Mouse (Mus musculus): ENCODE measurements at regions not wholly inside any gene's neighbourhood (a gene's known extent, or its start where the extent isn't known, plus 50 kb on each side); places are given as distances from the start of the nearest gene placed in this dataset.

- DNase-seq (ENCODE audit: low spot score in 2 of 2) = no peak
These were observed 98.8 kb downstream of the Efnb2 start for GRCm38 (mm10) chr8:8562268-8562667.

DNA sequence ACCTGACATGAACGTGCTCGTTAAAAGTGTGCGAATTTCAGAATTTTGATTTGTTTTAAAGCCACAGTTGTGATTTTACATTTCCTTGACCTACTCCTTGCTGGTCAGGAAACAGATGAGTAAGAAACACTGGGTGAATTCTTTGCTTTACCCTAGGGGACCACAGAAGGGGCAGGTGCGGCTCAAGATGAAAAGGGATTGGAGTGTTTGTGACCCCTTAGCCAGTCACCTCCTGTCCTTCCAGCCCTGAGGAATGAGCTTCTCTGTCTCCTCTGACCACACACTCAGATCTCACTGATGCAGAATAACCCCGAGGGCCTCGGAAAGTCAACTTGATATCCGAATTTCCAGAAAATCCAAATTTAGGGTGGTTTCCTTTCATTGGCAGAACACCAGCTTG lies 103.0 kb downstream of the Efnb2 start:
- no peak for DNase-seq (ENCODE audit: low spot score in 2 of 2)

DNA sequence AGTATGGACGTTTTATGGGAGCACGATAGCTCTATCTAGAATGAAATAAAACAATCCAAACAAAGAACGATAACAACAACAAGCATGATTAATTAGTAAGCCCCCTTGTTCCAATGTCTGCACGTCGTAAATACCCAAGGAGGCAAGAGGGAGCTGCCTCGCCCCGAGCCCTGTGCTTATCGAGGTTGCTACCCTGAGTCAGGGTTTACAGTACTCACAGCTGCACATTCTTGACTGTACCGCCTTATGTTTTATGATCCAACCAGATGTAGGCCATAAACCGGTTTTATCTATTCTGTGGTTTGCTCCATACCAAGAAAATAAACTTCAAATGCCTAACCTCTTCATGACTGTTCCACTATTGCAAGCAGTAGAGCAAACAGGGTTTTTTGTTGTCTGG lies 104.9 kb downstream of the Efnb2 start:
- DNase-seq (ENCODE audit: low spot score in 2 of 2) = no peak

- DNase-seq (ENCODE audit: low spot score in 2 of 2) = no peak
These were observed 106.4 kb downstream of the Efnb2 start for GRCm38 (mm10) chr8:8554691-8555090.

DNA sequence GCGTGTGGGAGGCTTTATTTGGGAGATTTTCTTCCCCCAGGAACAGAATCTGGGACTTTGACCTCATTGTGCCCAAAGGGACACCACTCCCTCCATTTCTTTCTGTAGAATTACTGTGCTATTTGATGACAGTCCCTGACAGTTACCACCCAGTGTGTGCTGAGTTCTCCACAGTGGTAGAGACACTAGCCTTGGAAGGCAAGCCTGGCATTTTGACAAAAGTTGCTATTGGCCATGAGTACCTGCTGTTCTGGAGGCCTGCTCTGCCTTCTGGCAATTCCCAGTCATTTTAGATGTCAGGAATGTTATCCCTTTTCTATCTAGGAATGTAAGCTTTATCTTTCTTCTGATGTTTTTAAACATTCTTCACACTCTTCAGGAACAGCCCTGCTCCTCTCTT lies 108.3 kb downstream of the Efnb2 start:
- DNase-seq (ENCODE audit: low spot score in 2 of 2) = peak in 1 of 2 experiments; percentile 30

DNA sequence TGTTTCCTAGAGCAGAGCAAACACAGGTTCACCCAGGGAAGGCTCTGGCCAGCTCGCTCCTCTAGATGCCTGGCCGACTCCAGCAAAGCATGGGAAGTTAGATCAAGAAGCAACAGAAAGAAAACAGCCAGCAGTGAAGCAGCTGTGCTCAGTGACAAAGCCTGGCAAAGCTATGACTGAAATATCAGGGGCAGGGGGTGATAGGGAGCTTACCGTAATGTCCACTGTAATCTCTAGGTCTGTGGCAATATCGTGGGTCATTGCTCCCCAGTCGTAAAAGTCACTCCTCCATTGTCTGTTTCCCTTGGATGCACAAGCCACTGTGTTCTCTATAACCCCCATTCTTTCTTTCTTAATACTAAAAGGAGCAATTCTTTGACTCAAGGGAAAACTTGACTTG lies 124.4 kb downstream of the Efnb2 start:
- no peak for DNase-seq (ENCODE audit: low spot score in 2 of 2)

GRCm38 (mm10) chr8:8534787-8535186 lies 126.3 kb downstream of the Efnb2 start:
- no peak for DNase-seq (ENCODE audit: low spot score in 2 of 2)

DNA sequence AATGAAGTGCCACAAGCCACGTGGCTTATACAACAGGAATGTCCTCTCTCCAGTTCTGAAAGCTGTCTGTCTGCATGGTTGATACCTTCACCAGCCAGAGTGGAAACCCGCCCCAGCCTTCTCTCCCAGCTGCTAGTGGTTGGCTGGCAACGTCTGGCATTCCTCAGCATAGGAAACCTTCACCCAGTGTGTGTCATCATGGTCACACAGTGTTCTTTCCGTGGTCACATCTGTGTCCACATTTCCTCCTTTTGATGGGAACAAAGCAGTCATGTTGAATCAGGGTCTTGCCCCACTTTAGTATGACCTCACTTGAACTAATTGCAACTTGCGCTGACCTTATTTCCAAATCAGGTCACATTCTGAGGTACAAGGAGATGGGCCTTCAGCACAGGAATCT lies 128.1 kb downstream of the Efnb2 start:
- DNase-seq (ENCODE audit: low spot score in 2 of 2) = no peak

DNA sequence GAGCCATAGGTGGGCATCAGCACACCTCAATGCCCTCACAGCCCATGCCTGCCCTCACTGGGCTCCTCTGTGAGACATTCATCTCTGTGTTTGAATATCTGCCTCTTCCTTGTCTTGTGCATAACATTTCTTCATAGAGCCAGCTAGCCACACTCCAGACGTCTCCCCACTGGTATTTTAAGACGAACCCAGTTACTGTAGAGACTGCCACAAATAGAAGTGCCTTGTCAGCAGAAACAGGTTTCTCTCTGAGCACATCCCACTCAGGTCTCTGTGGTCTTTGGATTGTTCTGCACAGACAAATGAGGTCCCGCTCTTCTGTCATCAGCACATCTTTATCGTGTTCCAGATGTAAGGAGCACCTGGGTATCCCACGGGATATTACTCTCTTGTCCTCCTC lies 130.5 kb downstream of the Efnb2 start:
- no peak for DNase-seq (ENCODE audit: low spot score in 2 of 2)

DNA sequence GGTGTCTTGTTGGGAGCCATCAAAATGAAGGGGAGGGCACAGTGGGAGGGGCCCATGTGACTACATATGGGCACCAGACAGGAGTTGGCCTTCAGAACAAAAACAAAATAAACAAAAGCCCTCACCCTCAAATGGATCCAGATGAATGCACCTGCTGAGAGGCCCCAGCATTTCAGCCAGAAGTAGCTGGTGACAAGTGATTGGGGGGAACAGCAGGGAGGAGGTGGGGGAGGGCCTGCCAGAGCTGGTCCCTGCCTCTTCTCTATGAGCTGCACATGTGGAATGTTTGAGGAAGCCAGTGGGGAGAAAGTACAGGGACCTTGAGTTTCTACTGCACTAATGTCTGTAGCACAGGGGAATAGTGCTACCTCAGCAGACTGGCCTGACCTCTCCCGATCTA lies 139.5 kb downstream of the Efnb2 start:
- no peak for DNase-seq (ENCODE audit: low spot score in 2 of 2)

- DNase-seq (ENCODE audit: low spot score in 2 of 2) = no peak
These were observed 141.3 kb downstream of the Efnb2 start for GRCm38 (mm10) chr8:8519772-8520191.

DNA sequence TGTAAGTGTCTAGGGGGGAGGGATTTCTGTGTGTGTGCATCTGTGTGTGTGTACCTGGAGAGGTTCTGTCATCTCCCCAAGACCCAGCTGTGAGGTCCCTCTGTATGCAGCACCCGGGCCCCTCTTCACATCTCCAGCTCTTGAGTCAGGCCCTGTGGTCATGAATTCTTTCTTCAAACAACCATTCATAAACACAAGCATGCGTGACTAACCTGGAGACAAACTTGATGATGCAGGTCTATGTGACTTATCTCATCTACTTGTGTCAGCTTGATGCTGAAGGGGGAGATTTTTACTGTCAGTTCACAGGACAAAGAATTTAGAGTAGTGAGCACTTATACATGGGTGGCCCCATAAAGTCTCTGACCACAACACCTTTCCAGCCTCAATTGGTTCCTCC lies 143.4 kb downstream of the Efnb2 start:
- no peak for DNase-seq (ENCODE audit: low spot score in 2 of 2)

- no peak for DNase-seq (ENCODE audit: low spot score in 2 of 2)
These were observed 144.8 kb downstream of the Efnb2 start for GRCm38 (mm10) chr8:8516272-8516671.

GRCm38 (mm10) chr8:8499921-8500320 lies 161.1 kb downstream of the Efnb2 start:
- DNase-seq (ENCODE audit: low spot score in 2 of 2) = no peak

DNA sequence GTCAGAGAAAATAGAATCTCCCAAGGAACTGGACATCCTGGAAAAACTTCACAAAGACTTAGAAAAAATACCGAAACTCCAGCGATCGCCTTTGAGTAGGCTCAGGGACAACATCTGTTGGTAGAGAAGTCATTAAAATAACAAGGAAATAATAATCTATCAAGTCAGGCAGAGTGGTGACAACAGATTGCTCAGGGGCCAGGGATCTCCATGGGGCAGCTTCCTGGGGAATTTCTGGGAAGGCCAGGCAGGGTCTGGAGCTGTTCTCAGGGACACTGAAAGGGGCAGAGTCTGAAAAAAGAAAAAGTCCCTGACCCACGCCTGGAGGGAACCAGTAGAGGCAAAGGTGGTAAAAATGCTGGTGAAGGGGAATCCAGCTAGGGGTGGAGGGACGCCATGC lies 162.3 kb downstream of the Efnb2 start:
- no peak for DNase-seq (ENCODE audit: low spot score in 2 of 2)

DNA sequence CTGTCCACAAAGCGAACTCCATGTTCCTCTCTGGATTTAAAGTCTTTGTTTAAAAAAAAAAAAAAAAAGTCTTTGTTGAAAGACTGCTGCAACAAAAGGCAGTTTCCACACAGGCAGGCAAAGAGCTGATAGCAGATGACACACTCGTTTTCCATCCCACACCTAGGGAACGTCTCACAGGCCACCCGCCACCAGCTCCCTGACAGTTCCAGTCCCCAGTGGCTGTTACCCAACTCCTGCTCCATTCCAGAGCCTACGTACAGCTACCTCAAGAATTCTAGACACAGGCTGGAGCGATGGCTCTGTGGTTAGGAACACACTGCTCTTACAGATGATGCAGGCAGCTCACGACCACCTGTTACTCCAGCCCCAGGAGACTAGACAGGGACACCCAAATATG lies 165.6 kb downstream of the Efnb2 start:
- no peak for DNase-seq (ENCODE audit: low spot score in 2 of 2)

DNA sequence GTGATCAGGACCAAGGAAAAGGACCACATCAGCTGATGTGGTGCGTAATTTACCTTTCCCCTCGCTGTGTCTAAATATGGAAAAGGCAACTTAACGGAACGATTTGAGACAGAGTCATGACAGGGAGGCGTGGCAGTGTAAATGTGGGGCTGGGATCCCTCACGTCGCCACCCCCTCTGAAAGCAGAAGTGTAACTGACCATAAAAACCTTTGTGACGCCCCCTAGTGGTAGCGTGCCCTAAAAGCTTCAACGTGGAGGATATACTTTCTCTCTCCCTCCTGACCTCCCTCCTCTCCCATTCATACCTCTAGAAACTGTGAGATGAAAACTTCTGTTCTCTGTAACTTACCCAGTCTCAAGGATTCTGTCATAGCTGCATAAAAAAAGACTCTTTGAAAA lies 166.8 kb downstream of the Efnb2 start:
- DNase-seq (ENCODE audit: low spot score in 2 of 2) = no peak

- no peak for DNase-seq (ENCODE audit: low spot score in 2 of 2)
These were observed 169.1 kb downstream of the Efnb2 start for GRCm38 (mm10) chr8:8491908-8492307.

DNA sequence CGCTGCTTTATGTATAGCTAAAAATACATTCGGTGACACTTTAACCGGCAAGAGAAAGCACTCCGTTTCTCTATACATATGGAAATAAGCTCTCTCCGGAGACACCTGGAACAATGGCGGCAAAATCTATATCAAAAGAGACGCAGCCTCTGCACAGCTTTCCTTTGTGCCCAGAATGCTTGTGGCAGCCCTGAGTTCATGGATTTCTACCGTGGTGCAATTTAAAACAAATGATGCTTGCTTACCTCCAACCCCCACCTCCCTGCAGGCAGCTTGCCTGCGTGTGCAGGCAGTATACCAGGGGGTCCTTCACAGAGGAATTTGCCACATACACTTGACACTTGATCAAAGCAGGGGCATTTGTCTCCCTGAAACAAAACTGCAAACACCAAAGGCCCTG lies 171.3 kb downstream of the Efnb2 start:
- no peak for DNase-seq (ENCODE audit: low spot score in 2 of 2)

DNA sequence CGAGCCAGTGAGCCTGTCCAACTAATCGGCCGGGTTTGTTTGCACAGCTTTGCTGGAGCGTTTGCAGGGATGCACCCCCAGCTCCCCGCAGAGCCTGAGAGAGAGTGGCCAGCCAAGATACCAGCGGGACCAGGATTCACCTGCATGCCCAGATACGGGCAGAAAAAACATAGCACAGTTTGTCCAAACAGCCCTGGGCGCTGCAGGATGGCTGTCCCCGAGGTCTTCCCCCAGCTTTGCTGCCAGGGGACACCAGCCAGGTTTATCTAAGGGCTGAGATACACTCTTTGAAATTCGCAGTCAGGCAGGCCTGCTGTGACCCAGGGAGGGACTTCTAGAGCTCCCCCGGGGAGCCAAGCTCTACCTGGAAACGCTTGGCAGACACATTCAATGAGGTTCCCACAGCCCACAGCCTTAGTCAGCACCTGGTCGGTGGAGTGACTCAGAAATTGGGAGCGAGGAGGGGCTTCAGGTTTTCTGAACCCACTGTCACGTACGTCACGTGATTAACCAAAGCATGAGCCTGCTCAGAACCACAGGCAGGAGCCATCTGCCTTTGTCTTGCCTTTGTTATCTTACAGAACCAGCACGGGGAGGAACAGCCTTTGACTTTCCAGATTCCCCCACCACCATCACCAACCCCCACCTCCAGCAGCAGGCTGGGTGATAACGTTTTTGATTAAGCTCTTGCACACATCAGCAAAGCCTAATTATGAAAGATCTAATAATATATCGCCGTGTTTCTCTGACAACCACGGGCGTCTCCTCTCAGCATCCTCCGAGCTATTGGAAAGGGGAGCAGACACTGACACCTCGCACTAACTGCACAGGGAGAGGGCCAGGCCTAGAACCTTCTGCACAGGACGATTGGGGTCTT lies 172.1 kb downstream of the Efnb2 start:
- peak in 1 of 2 experiments; percentile 60 for DNase-seq (ENCODE audit: low spot score in 2 of 2)

DNA sequence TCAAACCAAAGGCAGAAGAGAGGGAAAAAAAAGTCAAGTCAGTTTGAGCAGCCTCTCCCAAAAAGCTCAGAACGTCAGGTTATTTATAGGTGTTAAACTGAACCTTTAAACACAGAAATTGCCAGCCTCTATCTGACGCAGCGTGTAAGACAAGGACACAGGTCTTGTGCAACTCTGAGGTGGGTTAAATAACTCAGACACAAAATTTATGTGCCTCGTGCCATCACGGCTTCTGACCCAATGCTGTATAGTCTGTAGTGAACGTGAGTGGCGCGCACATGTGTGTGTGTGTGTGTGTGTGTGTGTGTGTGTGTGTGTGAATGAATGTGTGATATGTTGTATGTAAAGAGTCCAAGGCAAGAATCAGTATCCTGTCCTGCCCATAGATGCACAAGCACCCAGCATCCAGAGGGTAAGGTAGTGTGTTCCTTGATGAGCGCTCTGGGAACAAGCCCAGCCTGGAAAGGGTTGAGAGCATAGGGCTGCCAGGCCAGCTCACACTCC lies 172.8 kb downstream of the Efnb2 start:
- DNase-seq (ENCODE audit: low spot score in 2 of 2) = no peak

DNA sequence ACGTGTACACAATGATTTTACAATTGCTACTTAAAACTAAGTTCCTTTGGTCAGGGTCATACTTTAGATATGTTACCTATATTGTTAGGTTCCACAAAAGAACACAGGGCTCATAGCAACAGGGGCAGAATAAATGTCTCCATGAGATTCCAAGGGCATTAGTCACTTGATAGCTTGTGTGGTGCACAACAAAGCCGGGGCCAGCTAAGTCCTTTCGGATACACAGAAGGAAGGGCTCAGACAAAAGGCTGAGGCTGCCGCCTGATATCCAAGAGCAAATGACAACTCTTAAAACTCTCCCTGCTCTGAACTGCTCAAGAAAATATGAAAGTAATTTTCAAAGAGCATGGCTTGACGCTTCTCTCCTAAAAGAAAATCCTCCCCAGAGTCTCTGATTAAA lies 173.3 kb downstream of the Efnb2 start:
- DNase-seq (ENCODE audit: low spot score in 2 of 2) = no peak

GRCm38 (mm10) chr8:8486866-8487265 lies 174.2 kb downstream of the Efnb2 start:
- DNase-seq (ENCODE audit: low spot score in 2 of 2) = no peak

- no peak for DNase-seq (ENCODE audit: low spot score in 2 of 2)
These were observed 175.8 kb downstream of the Efnb2 start for GRCm38 (mm10) chr8:8485252-8485651.
